Mouse (Mus musculus) induced T-regulatory cell, adult 2 months (primary cell): ENCODE data around the gene Gm4513.
"Not testable (repeated sequence)": the region's sequence is repeated elsewhere in the genome, so short reads cannot be mapped to it uniquely, and the experiment has no call there.

Source experiments
- DNase-seq: peaks from one replicate; pipeline ENCODE4 v3.0.0-alpha.2; 2012; ENCODE audit warnings: low read depth

Gm4513 gene

GRCm38 (mm10) chr7:20598921-20599320, at the start of gene Gm4513:
TSS of gene Gm4513 (minus strand) at chr7:20599021.
- not testable (repeated sequence) for DNase-seq

- DNase-seq = not testable (repeated sequence)
Measured at GRCm38 (mm10) chr7:20576141-20576540, 22.7 kb downstream of the Gm4513 start, which contains the start of gene Gm4141. TSS of gene Gm4141 (minus strand) at chr7:20576241.

GRCm38 (mm10) chr7:20545657-20546056, 53.2 kb downstream of the Gm4513 start, which contains the start of gene Gm5726:
TSS of gene Gm5726 (minus strand) at chr7:20545757.
- not testable (repeated sequence) for DNase-seq
